8 mouse cellular contexts compared by ENCODE assay signal in the genomic region with DNA sequence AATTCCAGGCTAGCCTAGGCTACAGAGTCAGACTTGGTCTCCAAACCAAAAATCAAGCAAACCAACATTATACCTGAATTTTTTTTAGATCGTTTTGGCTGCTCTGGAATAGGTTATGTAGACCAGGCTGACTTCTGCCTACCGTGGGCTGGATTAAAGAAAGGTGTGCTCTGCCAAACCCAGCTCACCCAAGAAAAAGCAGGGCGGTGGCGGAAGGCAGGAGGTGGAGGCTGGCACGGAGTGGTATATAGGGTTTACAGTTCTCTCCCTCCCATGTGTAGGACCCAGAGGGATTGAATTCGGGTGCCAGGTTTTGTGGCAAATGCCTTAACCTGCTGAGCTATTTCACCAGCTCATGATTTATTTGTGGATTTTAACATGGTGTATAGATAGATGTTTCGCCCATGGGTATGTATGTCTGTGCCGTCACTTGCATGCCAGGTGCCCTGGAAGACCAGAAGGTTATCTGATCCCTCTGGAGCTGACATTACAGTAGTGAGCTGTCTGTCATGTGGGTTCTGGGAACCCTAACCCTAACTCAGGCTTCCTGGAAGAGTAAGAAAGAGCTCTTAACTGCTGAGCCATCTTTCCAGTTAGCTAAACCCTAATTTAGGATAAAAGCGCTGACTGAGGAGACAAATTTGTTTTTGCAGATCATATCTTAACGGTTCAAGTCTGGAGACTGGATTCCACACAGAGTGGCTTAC. TPM values are rescaled to one million over a fixed set of nuclear protein-coding genes. Genes with fewer than 3 reads are reported as not detected.
DNase-seq lines count a peak whose midpoint lies in the region; ATAC-seq and TF ChIP-seq lines count a peak whose summit lies in the region.

Gene Exoc7, minus strand, starts transcription at position 215 of the 707 bp plus-strand sequence.

- H3K4me2 ChIP-seq in embryonic facial prominence, embryonic 15.5 days (replicated peaks) = peak within 1 kb of the TSS; percentile 81
- peak within 1 kb of the TSS; percentile 96 for H3K4me2 ChIP-seq in heart, postnatal 0 days (ENCODE audit: low read depth, low read length)
- H3K4me2 ChIP-seq in neural tube, embryonic 14.5 days (ENCODE audit: low read depth, low read length) = peak within 1 kb of the TSS; percentile 85

- no peaks in the 10 kb centered on the region for H3K9me3 ChIP-seq in embryonic facial prominence, embryonic 15.5 days (replicated peaks)
- H3K9me3 ChIP-seq in heart, postnatal 0 days (replicated peaks; ENCODE audit: control insufficient read depth, low read length) = no peaks in the 10 kb centered on the region
- H3K9me3 ChIP-seq in limb, embryonic 10.5 days (replicated peaks) = no peaks in the 10 kb centered on the region
- H3K9me3 ChIP-seq in neural tube, embryonic 14.5 days (ENCODE audit: control insufficient read depth, low read length) = no peaks in the 10 kb centered on the region

- H3K9ac ChIP-seq in embryonic facial prominence, embryonic 15.5 days = peak within 1 kb of the TSS; percentile 72
- H3K9ac ChIP-seq in heart, postnatal 0 days (replicated peaks; ENCODE audit: low read depth, low read length) = peak within 1 kb of the TSS; percentile 76
- H3K9ac ChIP-seq in neural tube, embryonic 14.5 days (replicated peaks; ENCODE audit: low read depth, low read length) = peak within 1 kb of the TSS; percentile 53

- peak within 1 kb of the TSS; percentile 29; the same call in 1 of the 2 replicates for H3K27ac ChIP-seq in embryonic facial prominence, embryonic 15.5 days (replicated peaks)
- H3K27ac ChIP-seq in heart, postnatal 0 days (ENCODE audit: low read depth) = peak within 1 kb of the TSS; percentile 51
- peak within 1 kb of the TSS; percentile 82 for H3K27ac ChIP-seq in limb, embryonic 10.5 days
- H3K27ac ChIP-seq in neural tube, embryonic 14.5 days (ENCODE audit: low read depth, low read length) = peak within 1 kb of the TSS; percentile 28; the same call in 1 of the 2 replicates

- TF ChIP-seq EP300 in heart, postnatal 0 days (IDR thresholded peaks at IDR 0.05; ENCODE audit: low read depth) = no peak

- H3K4me1 ChIP-seq in embryonic facial prominence, embryonic 15.5 days = peaks cover 20% of the 10 kb centered on the region
- H3K4me1 ChIP-seq in heart, postnatal 0 days (ENCODE audit: control insufficient read depth, insufficient read depth) = peaks cover 7% of the 10 kb centered on the region
- peaks cover 12% of the 10 kb centered on the region for H3K4me1 ChIP-seq in limb, embryonic 10.5 days
- peaks cover 5% of the 10 kb centered on the region for H3K4me1 ChIP-seq in neural tube, embryonic 14.5 days (ENCODE audit: control insufficient read depth, insufficient read depth, low read length)

- H3K36me3 ChIP-seq in embryonic facial prominence, embryonic 15.5 days = peaks cover 28% of the 10 kb centered on the region
- peaks cover 29% of the 10 kb centered on the region for H3K36me3 ChIP-seq in heart, postnatal 0 days (replicated peaks; ENCODE audit: control insufficient read depth, insufficient read depth, low read length)
- H3K36me3 ChIP-seq in limb, embryonic 10.5 days = peaks cover 32% of the 10 kb centered on the region
- H3K36me3 ChIP-seq in neural tube, embryonic 14.5 days (ENCODE audit: control insufficient read depth, insufficient read depth, low read length) = peaks cover 18% of the 10 kb centered on the region

- no peak for DNase-seq in adrenal gland, adult 18-20 months (ENCODE audit: low spot score in 2 of 2)
- no peak for DNase-seq in adrenal gland, adult (ENCODE audit: inconsistent age in 2 of 2, low spot score in 1 of 2)
- DNase-seq in 416B (ENCODE audit: low read depth) = peak; percentile 10
- no peak for DNase-seq in heart, postnatal 0 days (ENCODE audit: low spot score)
- no peak for DNase-seq in limb, embryonic 10.5 days (ENCODE audit: low spot score)
- no peak for DNase-seq in natural killer cell, adult 2 months (ENCODE audit: low spot score in 2 of 2)

- TF ChIP-seq CTCF in heart, postnatal 0 days (IDR thresholded peaks at IDR 0.05; ENCODE audit: low read depth) = no peak

- no peaks in the 10 kb centered on the region for H3K27me3 ChIP-seq in embryonic facial prominence, embryonic 15.5 days
- no peaks in the 10 kb centered on the region for H3K27me3 ChIP-seq in heart, postnatal 0 days (ENCODE audit: control insufficient read depth, insufficient read depth, low read length)
- H3K27me3 ChIP-seq in limb, embryonic 10.5 days (ENCODE audit: low read depth, poor library complexity, severe bottlenecking) = no peaks in the 10 kb centered on the region
- H3K27me3 ChIP-seq in neural tube, embryonic 14.5 days (ENCODE audit: control insufficient read depth, insufficient read depth, low read length) = no peaks in the 10 kb centered on the region

- 0 out of 2 replicates have a peak, but pooled peaks have one; percentile 15 for ATAC-seq in embryonic facial prominence, embryonic 15.5 days (ENCODE audit: insufficient number of reproducible peaks, low FRiP score, low TSS enrichment, low read depth)
- ATAC-seq in heart, postnatal 0 days (ENCODE audit: insufficient read depth, low read depth) = no peak
- ATAC-seq in neural tube, embryonic 14.5 days (ENCODE audit: low read depth) = peak; percentile 29

- WGBS in embryonic facial prominence, embryonic 15.5 days = 75% methylated on average over 10 of the region's 10 CpGs
- 85% methylated on average over 10 of the region's 10 CpGs for WGBS in heart, postnatal 0 days
- 87% methylated on average over 10 of the region's 10 CpGs for WGBS in limb, embryonic 10.5 days
- 87% methylated on average over 10 of the region's 10 CpGs for WGBS in neural tube, embryonic 14.5 days

- H3K4me3 ChIP-seq in embryonic facial prominence, embryonic 15.5 days (replicated peaks) = peak within 1 kb of the TSS; percentile 73
- peak within 1 kb of the TSS; percentile 92 for H3K4me3 ChIP-seq in heart, postnatal 0 days (ENCODE audit: low read depth, low read length)
- H3K4me3 ChIP-seq in limb, embryonic 10.5 days = peak within 1 kb of the TSS; percentile 83
- peak within 1 kb of the TSS; percentile 49 for H3K4me3 ChIP-seq in neural tube, embryonic 14.5 days (ENCODE audit: low read depth, low read length)

RNA-seq across cellular contexts. Expression of gene Exoc7, which starts in this region (rescaled TPM):
- total RNA-seq in adrenal gland, adult 18-20 months (2021) = 10 to 100 TPM; 53.4 to 54.2 TPM
- 67.5 and 68.8 TPM in 2 replicates for polyA plus RNA-seq in embryonic facial prominence, embryonic 15.5 days (2015; fragmentation: Nextera tagmentation; extraction: Ambion mirVana)
- total RNA-seq in heart, postnatal 0 days (2014; rRNA removed; ENCODE audit: low replicate concordance) = 37.6 and 94.7 TPM in 2 replicates
- polyA plus RNA-seq in heart, postnatal 0 days (2015; fragmentation: Nextera tagmentation; extraction: Ambion mirVana) = 43.9 and 48.7 TPM in 2 replicates
- 55.1 and 64.8 TPM in 2 replicates for polyA plus RNA-seq in limb, embryonic 10.5 days (2016; fragmentation: Nextera tagmentation; extraction: Ambion mirVana)
- polyA plus RNA-seq in neural tube, embryonic 14.5 days (2014; fragmentation: Nextera tagmentation; extraction: Ambion mirVana) = 112 and 129 TPM in 2 replicates

Comparison
In these comparisons a context has a peak if more than half of its experiments do, and no peak if none do; other contexts are left out.
1. H3K27ac ChIP-seq: peak in every context shown above with its lines; median percentile 82 in limb, embryonic 10.5 days; 51 in heart, postnatal 0 days; 29 in embryonic facial prominence, embryonic 15.5 days; 28 in neural tube, embryonic 14.5 days.